Mouse (Mus musculus) testis, adult 2 months (tissue): ENCODE measurements around the gene Fam171a1. TPM values are rescaled to one million over a fixed set of nuclear protein-coding genes. Genes with fewer than 3 reads are reported as not detected.

ENCODE experiments used
- H3K27ac ChIP-seq: fragments of 200-500 bp; 2 replicates; pipeline ENCODE4 v1.5.1; 2012; ENCODE audit warnings: low read depth, low read length; ENCODE audit not compliant: control insufficient read depth, insufficient read depth
- H3K27me3 ChIP-seq: fragments of 200-500 bp; 2 replicates; pipeline ENCODE4 v1.6.1; 2012; ENCODE audit warnings: mild to moderate bottlenecking, low read length, moderate library complexity; ENCODE audit not compliant: control insufficient read depth, insufficient read depth
- H3K36me3 ChIP-seq: fragments of 200-500 bp; 2 replicates; pipeline ENCODE4 v1.6.1; 2012; ENCODE audit warnings: mild to moderate bottlenecking, low read length; ENCODE audit not compliant: control insufficient read depth, insufficient read depth
- H3K4me1 ChIP-seq: fragments of 200-500 bp; 2 replicates; pipeline ENCODE4 v1.6.1; 2012; ENCODE audit warnings: low read length; ENCODE audit not compliant: control insufficient read depth, insufficient read depth
- H3K4me3 ChIP-seq: fragments of 200-500 bp; 2 replicates; pipeline ENCODE4 v1.5.1; 2012; ENCODE audit warnings: low read depth, mild to moderate bottlenecking, low read length, moderate library complexity, mixed read lengths; ENCODE audit not compliant: control insufficient read depth
- CTCF ChIP-seq: fragments of 200-500 bp; IDR thresholded peaks from 2 replicates; pipeline ENCODE4 v1.5.1; 2012; ENCODE audit warnings: low read depth, mild to moderate bottlenecking, inconsistent platforms, low read length, moderate library complexity; ENCODE audit not compliant: control insufficient read depth, insufficient read depth, insufficient replicate concordance
- POLR2A ChIP-seq: fragments of 200-500 bp; IDR thresholded peaks from 2 replicates; pipeline ENCODE4 v1.6.1; 2012; ENCODE audit warnings: low read depth, mild to moderate bottlenecking, inconsistent platforms, low read length, moderate library complexity; ENCODE audit not compliant: control insufficient read depth
- polyA plus RNA-seq: library from polyadenylated mRNA; depleted of rRNA; stranded (reverse); fragments of >200 nt; gene quantifications from 2 replicates; pipeline ENCODE4 v1.2.3, GENCODE M21; 2012; rRNA removed

The Fam171a1 gene
- polyA plus RNA-seq, 1 experiment = 3.4 TPM

DNA sequence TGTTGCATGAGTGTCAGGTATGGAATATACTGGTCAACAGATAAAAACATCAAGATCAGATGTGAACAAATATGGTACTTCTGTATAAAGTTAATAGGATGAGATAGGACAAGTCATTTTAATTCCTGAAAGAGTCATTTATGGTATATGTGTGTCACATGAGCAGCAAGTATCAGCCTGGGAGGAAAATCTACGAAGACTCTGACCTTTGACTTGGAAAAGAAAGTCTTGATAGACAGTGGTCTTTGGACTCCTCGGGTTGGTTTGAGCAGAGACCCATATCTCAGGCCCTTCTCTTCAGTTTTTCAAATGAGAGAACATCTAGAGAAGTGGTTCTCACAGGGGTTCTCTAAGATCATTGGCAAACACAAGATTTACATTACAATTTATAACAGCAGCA is 137.3 kb downstream of the Fam171a1 start:
- Histone ChIP-seq H3K4me1 (no peaks in the 10 kb centered on the region), H3K36me3 (no peaks in the 10 kb centered on the region), H3K27me3 (no peaks in the 10 kb centered on the region), H3K4me3 (no peak overlapping the region), H3K27ac (no peak overlapping the region)
- TF ChIP-seq CTCF (no peak), POLR2A (no peak)

DNA sequence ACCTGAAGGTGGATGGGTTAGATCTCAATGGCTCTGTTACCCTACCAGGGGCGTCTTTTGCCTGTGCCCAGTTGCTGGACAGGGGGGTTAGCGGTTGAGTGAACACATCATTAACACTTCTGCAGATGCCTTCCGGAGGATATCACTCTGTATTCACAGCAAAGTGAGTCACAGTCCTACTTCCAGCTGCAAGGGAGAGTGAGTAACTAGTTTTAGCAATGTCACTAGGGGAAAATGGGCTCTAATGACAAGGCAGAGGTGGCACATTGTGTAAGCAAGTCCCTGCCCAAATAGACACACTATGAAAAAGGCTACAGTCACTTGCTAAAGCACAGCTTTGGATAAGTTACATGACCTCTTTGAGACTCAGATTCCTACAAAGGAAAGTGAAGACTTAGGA is 152.4 kb downstream of the Fam171a1 start:
- Histone ChIP-seq H3K27me3 (no peaks in the 10 kb centered on the region), H3K36me3 (no peaks in the 10 kb centered on the region), H3K27ac (no peak overlapping the region), H3K4me1 (no peaks in the 10 kb centered on the region), H3K4me3 (no peak overlapping the region)
- TF ChIP-seq POLR2A (no peak), CTCF (no peak)

- Histone ChIP-seq H3K27ac (no peak overlapping the region), H3K36me3 (no peaks in the 10 kb centered on the region), H3K4me1 (no peaks in the 10 kb centered on the region)
Observed at GRCm38 (mm10) chr2:3267879-3268278, 153.9 kb downstream of the Fam171a1 start.

DNA sequence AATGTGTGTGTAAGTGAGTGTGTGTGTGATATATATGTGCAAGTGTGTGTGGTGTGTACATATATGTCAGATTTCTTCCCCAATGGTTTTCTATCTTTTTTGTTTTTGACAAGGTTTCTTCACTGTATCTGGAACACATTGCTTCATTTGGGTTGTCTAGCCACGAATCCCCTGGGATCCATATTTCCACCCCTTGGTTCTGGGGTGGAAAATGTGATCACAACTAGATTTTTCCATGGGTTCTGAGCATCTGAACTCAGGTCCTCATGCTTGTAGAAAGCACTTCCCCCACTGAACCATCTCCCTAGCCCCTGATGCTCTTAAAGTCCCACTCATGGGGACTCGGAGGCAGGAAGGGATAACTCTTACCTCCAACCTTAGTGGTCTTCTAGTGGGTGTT is 159.3 kb downstream of the Fam171a1 start:
- H3K27ac ChIP-seq = no peak overlapping the region
- H3K36me3 ChIP-seq = no peaks in the 10 kb centered on the region
- TF ChIP-seq CTCF = no peak
- TF ChIP-seq POLR2A = no peak
- H3K4me1 ChIP-seq = no peaks in the 10 kb centered on the region
- H3K27me3 ChIP-seq = no peaks in the 10 kb centered on the region
- no peak overlapping the region for H3K4me3 ChIP-seq

More at GRCm38 (mm10) chr2:3267879-3268278, 153.9 kb downstream of the Fam171a1 start:
- TF ChIP-seq POLR2A (no peak), CTCF (no peak)
- no peaks in the 10 kb centered on the region for H3K27me3 ChIP-seq
- no peak overlapping the region for H3K4me3 ChIP-seq

GRCm38 (mm10) chr2:3276106-3276505 is 162.1 kb downstream of the Fam171a1 start:
- Histone ChIP-seq H3K27ac (no peak overlapping the region), H3K36me3 (no peaks in the 10 kb centered on the region), H3K4me1 (no peaks in the 10 kb centered on the region), H3K4me3 (no peak overlapping the region), H3K27me3 (no peaks in the 10 kb centered on the region)
- no peak for TF ChIP-seq POLR2A
- TF ChIP-seq CTCF = no peak

Other genes starting within 250 kb of the Fam171a1 start
- gene Nmt2, start 170.0 kb downstream of the Fam171a1 start, polyA plus RNA-seq = 24.0 and 25.3 TPM in 2 replicates
- gene Rpp38, start 218.4 kb downstream of the Fam171a1 start, polyA plus RNA-seq = 18.4 and 21.0 TPM in 2 replicates
- 0.33 and 20.7 TPM in 2 replicates for gene Acbd7, start 221.9 kb downstream of the Fam171a1 start, polyA plus RNA-seq